Mouse (Mus musculus) stomach, embryonic 14.5 days (tissue): ENCODE measurements at regions not wholly inside any gene's neighbourhood (a gene's known extent, or its start where the extent isn't known, plus 50 kb on each side); places are given as distances from the start of the nearest gene placed in this dataset.

Source experiments
- ATAC-seq: fragments of 200-750 bp; cut with Nextera tagmentation; 2 replicates; pipeline ENCODE4 v1.8.0; 2017; ENCODE audit warnings: low read depth, moderate TSS enrichment; ENCODE audit not compliant: insufficient number of reproducible peaks, insufficient read depth, low FRiP score
- H3K27ac ChIP-seq: fragments of 300-500 bp; sonication (generic); 2 replicates; pipeline ENCODE4 v1.5.1; 2014; ENCODE audit warnings: mild to moderate bottlenecking, low read length, moderate library complexity, mixed read lengths
- H3K27me3 ChIP-seq: fragments of 300-500 bp; sonication (generic); 2 replicates; pipeline ENCODE4 v1.6.1; 2014; ENCODE audit warnings: low read length, control low read depth, mixed read lengths; ENCODE audit not compliant: control insufficient read depth, insufficient read depth
- H3K36me3 ChIP-seq: fragments of 300-500 bp; sonication (generic); 2 replicates; pipeline ENCODE4 v1.6.1; 2014; ENCODE audit warnings: mild to moderate bottlenecking, control low read depth, low read length, moderate library complexity, mixed read lengths; ENCODE audit not compliant: control insufficient read depth, insufficient read depth
- H3K4me1 ChIP-seq: fragments of 300-500 bp; sonication (generic); 2 replicates; pipeline ENCODE4 v1.6.1; 2014; ENCODE audit warnings: low read length, control low read depth, mixed read lengths; ENCODE audit not compliant: control insufficient read depth, insufficient read depth
- H3K4me2 ChIP-seq: fragments of 300-500 bp; sonication (generic); replicated peaks from 2 replicates; pipeline ENCODE4 v1.6.1; 2014; ENCODE audit warnings: low read depth, low read length, control low read depth
- H3K4me3 ChIP-seq: fragments of 300-500 bp; sonication (generic); 2 replicates; pipeline ENCODE4 v1.5.1; 2014; ENCODE audit warnings: low read depth, low read length, control low read depth
- H3K9ac ChIP-seq: fragments of 300-500 bp; sonication (generic); replicated peaks from 2 replicates; pipeline ENCODE4 v1.6.1; 2014; ENCODE audit warnings: low read depth, mild to moderate bottlenecking, control low read depth, low read length, moderate library complexity, mixed read lengths
- H3K9me3 ChIP-seq: fragments of 300-500 bp; sonication (generic); 2 replicates; pipeline ENCODE4 v1.6.1; 2016; ENCODE audit warnings: low read depth, low read length, control low read depth; ENCODE audit not compliant: control insufficient read depth
- WGBS: fragments of 180-500 bp; shearing (Covaris S2); extraction: QIAGEN DNeasy Blood & Tissue Kit; methylation state at CpG from one replicate; pipeline ENCODE4 v1.1.7; 2014; 5-methylcytosine and 5-hydroxymethylcytosine counted together

GRCm38 (mm10) chr8:18346248-18346647, 631.8 kb downstream of the Defb40 start:
- no peak overlapping the region for H3K27ac ChIP-seq
- no peaks in the 10 kb centered on the region for H3K36me3 ChIP-seq
- WGBS = 51% methylated on average over 4 of the region's 4 CpGs
- H3K4me1 ChIP-seq = no peaks in the 10 kb centered on the region
- H3K9me3 ChIP-seq = no peaks in the 10 kb centered on the region
- no peak for ATAC-seq
- H3K4me2 ChIP-seq = no peak overlapping the region
- H3K27me3 ChIP-seq = no peaks in the 10 kb centered on the region
- no peak overlapping the region for H3K9ac ChIP-seq
- no peak overlapping the region for H3K4me3 ChIP-seq

DNA sequence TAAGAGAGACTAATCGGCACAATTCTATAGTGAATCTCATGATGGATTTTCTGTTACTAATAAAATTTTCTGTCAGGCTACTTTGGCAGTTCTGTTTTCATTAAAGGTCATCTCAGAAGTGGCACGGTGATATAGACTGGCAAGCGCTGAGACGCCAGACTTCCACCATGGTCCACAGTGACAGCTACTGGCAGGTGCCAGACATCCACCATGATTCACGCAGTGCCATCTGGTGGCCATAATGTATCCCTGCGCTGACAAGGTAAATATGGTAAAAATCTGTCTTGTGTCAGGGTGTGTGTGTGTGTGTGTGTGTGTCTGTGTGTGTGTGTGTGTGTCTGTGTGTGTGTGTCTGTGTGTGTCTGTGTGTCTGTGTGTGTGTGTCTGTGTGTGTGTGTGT, 632.7 kb downstream of the Defb40 start:
- no peak overlapping the region for H3K27ac ChIP-seq
- no peaks in the 10 kb centered on the region for H3K4me1 ChIP-seq
- H3K4me2 ChIP-seq = no peak overlapping the region
- no peaks in the 10 kb centered on the region for H3K36me3 ChIP-seq
- no peak overlapping the region for H3K4me3 ChIP-seq
- H3K9ac ChIP-seq = no peak overlapping the region
- H3K27me3 ChIP-seq = no peaks in the 10 kb centered on the region
- H3K9me3 ChIP-seq = no peaks in the 10 kb centered on the region
- WGBS = 31% methylated on average over 6 of the region's 6 CpGs
- no peak; the same call in 1 of the 2 replicates for ATAC-seq

GRCm38 (mm10) chr8:18344838-18345237, 633.2 kb downstream of the Defb40 start:
- Histone ChIP-seq H3K4me3 (no peak overlapping the region), H3K36me3 (no peaks in the 10 kb centered on the region), H3K4me2 (no peak overlapping the region), H3K4me1 (no peaks in the 10 kb centered on the region), H3K9ac (no peak overlapping the region), H3K27ac (no peak overlapping the region), H3K27me3 (no peaks in the 10 kb centered on the region), H3K9me3 (no peaks in the 10 kb centered on the region)
- ATAC-seq = no peak
- 73% methylated on average over 5 of the region's 5 CpGs for WGBS

GRCm38 (mm10) chr8:18335576-18335975, 642.5 kb downstream of the Defb40 start:
- WGBS = 73% methylated on average over 1 of the region's 1 CpGs
- Histone ChIP-seq H3K4me1 (no peaks in the 10 kb centered on the region), H3K9me3 (no peaks in the 10 kb centered on the region), H3K27me3 (no peaks in the 10 kb centered on the region), H3K4me3 (no peak overlapping the region), H3K27ac (no peak overlapping the region), H3K4me2 (no peak overlapping the region), H3K9ac (no peak overlapping the region), H3K36me3 (no peaks in the 10 kb centered on the region)
- ATAC-seq = no peak

DNA sequence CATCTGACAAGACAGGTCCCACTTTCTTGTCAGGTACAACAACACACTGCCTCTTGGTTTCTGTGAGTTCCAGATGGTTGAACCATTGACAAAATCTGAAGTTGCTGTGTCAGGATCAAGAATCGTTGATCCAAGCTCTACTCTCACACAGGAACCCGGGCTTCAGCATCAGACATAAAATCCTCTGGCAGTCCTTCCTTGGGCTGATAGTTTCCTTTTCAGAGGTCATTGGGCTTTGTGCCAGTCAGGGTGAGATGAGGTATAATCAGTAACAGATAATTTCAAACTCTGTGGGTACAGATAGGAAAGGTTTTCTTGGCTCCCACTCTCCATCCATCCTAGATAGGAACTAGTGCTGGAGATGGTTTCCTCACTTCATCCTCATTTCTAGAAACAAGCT, 649.5 kb downstream of the Defb40 start:
- Histone ChIP-seq H3K4me3 (no peak overlapping the region), H3K9ac (no peak overlapping the region), H3K9me3 (no peaks in the 10 kb centered on the region), H3K4me2 (no peak overlapping the region), H3K27ac (no peak overlapping the region), H3K27me3 (no peaks in the 10 kb centered on the region), H3K4me1 (no peaks in the 10 kb centered on the region), H3K36me3 (no peaks in the 10 kb centered on the region)
- no peak for ATAC-seq
- 94% methylated on average over 2 of the region's 2 CpGs for WGBS

DNA sequence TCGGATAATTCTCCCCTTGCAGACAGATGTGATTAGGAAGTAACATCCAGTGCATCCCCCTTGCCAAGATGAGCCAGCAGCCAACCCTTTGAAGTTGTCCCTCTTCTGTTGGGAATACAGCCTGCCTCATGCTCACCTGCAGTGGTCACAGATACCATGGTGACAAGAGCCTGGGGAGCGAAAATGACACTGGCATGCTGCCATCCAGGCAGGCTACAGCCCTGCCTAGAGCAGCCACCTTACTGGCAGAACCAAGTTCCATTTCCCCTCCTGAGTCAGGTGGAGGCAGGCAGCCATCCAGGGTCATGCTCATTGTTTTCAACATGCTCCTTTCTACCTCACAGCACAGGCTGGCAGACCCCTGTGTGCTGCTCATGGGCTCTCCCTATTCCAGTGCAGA, 661.6 kb downstream of the Defb40 start:
- Histone ChIP-seq H3K27me3 (no peaks in the 10 kb centered on the region), H3K36me3 (no peaks in the 10 kb centered on the region), H3K9ac (no peak overlapping the region), H3K4me1 (no peaks in the 10 kb centered on the region), H3K27ac (no peak overlapping the region), H3K4me2 (no peak overlapping the region), H3K9me3 (no peaks in the 10 kb centered on the region), H3K4me3 (no peak overlapping the region)
- 53% methylated on average over 2 of the region's 2 CpGs for WGBS
- ATAC-seq = no peak

DNA sequence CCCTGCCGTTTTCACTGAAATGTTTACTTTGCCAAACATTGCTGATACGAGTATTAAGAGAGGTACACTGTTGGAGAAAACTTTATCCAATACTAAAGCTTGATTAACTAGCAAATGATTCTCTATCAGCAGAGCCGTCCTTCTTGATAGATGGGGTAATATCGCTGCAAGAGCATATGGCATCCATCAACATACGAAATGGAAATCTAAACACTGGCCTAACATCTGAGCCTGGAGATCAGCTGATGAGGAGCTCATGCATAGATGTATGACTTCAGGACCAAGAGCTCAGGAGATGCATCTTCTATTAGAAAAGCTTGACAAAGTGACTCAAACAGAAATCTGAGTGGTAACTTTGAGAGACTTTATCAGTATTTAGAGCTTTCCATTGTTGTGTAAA, 666.5 kb downstream of the Defb40 start:
- no peaks in the 10 kb centered on the region for H3K9me3 ChIP-seq
- no peak overlapping the region for H3K9ac ChIP-seq
- H3K4me3 ChIP-seq = no peak overlapping the region
- no peak overlapping the region for H3K27ac ChIP-seq
- H3K36me3 ChIP-seq = no peaks in the 10 kb centered on the region
- H3K27me3 ChIP-seq = no peaks in the 10 kb centered on the region
- H3K4me2 ChIP-seq = no peak overlapping the region
- H3K4me1 ChIP-seq = no peaks in the 10 kb centered on the region
- WGBS = 29% methylated on average over 5 of the region's 5 CpGs
- ATAC-seq = no peak

- 71% methylated on average over 1 of the region's 1 CpGs for WGBS
- Histone ChIP-seq H3K36me3 (no peaks in the 10 kb centered on the region), H3K4me2 (no peak overlapping the region), H3K4me3 (no peak overlapping the region), H3K27me3 (no peaks in the 10 kb centered on the region), H3K27ac (no peak overlapping the region), H3K9ac (no peak overlapping the region), H3K9me3 (no peaks in the 10 kb centered on the region), H3K4me1 (no peaks in the 10 kb centered on the region)
- ATAC-seq = no peak
These were observed 667.1 kb downstream of the Defb40 start for GRCm38 (mm10) chr8:18310927-18311326.

GRCm38 (mm10) chr8:18287536-18288237, 690.4 kb downstream of the Defb40 start:
- Histone ChIP-seq H3K4me3 (no peak overlapping the region), H3K4me1 (no peaks in the 10 kb centered on the region), H3K27ac (no peak overlapping the region), H3K9ac (no peak overlapping the region), H3K36me3 (no peaks in the 10 kb centered on the region), H3K27me3 (no peaks in the 10 kb centered on the region), H3K4me2 (no peak overlapping the region), H3K9me3 (no peaks in the 10 kb centered on the region)
- 68% methylated on average over 8 of the region's 8 CpGs for WGBS
- no peak for ATAC-seq
